Mouse (Mus musculus): ENCODE measurements around the gene Zfp433. TPM values are rescaled to one million over a fixed set of nuclear protein-coding genes. Genes with fewer than 3 reads are reported as not detected.
"Not testable (repeated sequence)": the region's sequence is repeated elsewhere in the genome, so short reads cannot be mapped to it uniquely, and the experiment has no call there.

The Zfp433 gene
- total RNA-seq (2022), result 10 to 100 TPM in 3 of 4 experiments, 1 to 10 TPM in 1; 9.1 to 14.3 (median 11.6) TPM

DNA sequence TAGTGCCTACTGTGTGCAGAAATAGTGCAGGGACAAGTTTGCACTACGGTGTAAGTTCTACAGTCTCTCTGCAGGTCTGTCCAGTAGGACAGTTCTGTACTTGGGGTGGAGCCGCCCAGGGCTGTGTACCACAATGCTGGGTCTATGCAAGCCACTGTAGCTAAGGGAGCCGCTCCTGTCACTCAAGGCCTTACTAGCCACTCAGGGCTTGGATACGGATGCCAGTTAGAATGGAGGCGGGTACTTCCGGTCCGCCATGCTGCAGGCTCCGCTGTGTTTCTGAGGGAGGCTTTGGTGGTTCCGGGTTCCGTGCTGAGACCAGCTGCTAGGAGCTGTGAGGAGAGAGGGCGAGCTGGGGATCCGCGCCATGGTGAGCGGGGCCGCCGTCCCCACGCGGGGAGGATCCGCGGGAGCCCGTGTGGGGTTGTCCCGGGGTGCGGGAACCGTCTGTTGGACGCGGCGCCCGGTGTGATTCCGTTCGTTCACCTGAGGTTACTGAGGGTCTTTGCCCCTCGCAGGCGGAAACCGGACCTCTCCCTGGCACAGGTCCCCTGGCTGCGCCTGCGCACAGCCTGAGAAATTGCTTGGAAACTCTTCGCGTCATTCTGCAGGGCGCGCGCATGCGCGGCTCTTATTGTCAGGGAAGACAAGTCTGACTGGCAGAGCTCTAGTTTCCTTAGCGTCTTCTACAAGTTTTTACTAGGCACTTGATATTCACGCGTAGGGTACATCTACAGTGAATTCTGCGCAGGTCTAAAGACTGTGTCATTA is at the start of gene Zfp433:
Zfp433 (plus strand) TSS at position 295 of the 771 bp plus-strand sequence.
- not testable (repeated sequence) for DNase-seq (ENCODE audit: low spot score in 2 of 2)

DNA sequence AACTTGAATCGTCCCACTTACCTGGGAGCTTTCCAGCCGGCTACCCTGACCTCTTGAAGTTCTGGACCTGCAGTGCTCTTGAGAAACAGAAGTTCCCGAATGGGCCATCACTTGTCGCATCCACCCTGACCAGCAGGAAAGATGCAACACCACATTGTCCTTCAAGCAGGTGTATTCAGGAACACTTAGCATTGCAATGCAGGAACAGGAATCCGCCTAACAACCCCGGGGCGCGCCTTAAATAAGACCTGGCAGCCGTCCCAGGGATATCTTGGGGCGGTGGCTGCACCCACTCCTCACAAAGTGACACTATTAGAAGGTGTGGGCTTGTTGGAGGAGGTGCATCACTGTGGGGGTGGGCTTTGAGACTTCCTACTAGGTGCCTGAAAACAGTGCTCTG is 49.4 kb upstream of the Zfp433 start:
- no peak for DNase-seq (ENCODE audit: low spot score in 2 of 2)

DNA sequence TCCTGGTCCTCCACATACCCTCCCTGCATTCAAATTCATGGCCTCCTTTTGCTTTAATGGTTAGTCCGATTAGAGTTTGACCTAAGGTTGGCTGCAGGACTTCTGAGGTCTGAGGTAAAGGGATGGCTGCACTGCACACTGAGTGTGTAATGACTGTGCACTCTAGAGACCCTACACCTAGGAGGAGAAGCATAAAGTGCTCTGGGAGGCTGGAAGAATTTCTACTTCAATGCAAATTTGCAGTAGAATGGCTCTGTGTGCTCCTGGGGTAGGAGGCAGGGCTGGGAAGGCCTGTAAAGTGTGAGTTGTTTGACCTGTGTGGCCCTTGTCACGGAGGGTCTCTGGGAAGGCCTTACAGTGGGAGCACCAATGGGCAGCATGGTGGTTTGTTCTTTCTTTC is 48.5 kb upstream of the Zfp433 start:
- no peak for DNase-seq (ENCODE audit: low spot score in 2 of 2)

DNA sequence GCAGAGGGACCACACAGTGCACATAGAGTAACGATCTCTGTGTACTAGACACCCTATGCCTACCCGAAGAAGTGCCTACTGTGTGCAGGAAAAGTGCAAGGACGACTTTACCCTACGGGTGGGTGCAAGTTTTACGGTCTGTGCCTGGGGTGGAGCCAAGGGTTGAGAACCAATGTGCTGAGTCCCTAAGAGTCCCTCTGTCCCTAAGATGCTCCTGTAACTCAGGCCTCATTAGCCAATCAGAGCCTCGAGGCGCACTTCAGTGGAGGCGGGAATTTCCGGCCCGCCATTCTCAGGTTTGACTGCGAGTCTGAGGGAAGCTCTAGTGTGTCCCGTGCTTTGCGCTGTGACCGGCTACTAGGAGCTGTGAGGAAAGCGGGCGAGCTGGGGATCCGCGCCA is 17.5 kb upstream of the Zfp433 start:
- DNase-seq (ENCODE audit: low spot score in 2 of 2), result not testable (repeated sequence)

DNA sequence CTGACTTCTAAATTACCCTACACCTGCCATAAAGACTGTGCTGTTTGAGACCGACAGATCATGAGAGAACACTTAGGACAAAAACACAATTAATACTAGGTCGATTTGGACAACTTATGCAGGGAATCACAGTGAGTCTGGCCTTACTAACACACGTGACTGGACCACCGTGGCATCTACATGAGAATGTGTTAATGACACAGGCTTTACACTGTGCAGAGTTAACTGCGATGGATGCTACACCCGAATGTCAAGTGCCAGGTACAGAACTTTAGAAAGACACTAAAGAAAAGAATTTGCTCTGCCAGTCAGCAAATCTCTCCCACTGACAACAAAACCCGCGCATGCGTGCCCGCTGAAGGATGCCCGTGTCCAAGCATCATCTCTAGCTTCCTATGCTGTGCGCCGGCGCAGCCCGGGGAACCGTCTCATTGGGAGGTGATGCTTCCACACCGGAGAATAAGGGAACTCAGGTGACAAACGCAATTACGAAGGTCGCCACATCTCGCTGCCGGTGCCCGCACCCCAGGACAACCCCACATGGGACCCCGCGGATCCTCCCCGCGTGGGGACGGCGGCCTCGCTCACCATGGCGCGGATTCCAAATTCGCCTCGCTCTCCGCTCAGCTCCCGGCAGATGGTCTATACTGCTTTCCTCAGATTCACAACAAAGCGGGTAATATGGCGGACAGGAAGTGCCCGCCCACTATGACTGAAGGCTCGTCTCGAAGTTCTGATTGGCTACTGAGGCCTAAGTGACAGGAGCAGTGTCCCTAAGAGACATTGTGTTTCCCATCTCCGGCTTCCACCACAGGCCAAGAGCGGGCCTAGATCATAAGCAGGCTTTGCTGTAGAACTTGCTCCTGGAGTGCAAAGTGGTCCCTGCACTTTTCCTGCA is 66.1 kb downstream of the Zfp433 start, which contains the start of gene Gm3055:
Gm3055 (minus strand) TSS at position 656 of the 898 bp plus-strand sequence.
- not testable (repeated sequence) for DNase-seq (ENCODE audit: low spot score in 2 of 2)

GRCm38 (mm10) chr10:81771404-81771777 is 66.8 kb downstream of the Zfp433 start:
- not testable (repeated sequence) for DNase-seq (ENCODE audit: low spot score in 2 of 2)

Other genes starting within 250 kb of the Zfp433 start
- 10 to 100 TPM; 83.3 to 98.1 (median 85.4) TPM for gene Nfic, start 249.2 kb upstream of the Zfp433 start, total RNA-seq (2022)
- gene Celf5, start 222.1 kb upstream of the Zfp433 start, total RNA-seq (2022), result 100 to 1,000 TPM; 229 to 265 (median 242) TPM
- 10 to 100 TPM; 70.9 to 91.6 (median 73.7) TPM for gene Ncln, start 208.4 kb upstream of the Zfp433 start, total RNA-seq (2022)
- gene S1pr4, start 204.7 kb upstream of the Zfp433 start, total RNA-seq (2022), result 1 to 10 TPM in 2 of 4 experiments, under 1 TPM in 2; 0.41 to 1.2 (median 0.89) TPM
- 1 to 10 TPM; 3.4 to 6.1 (median 5.3) TPM for gene Gna15, start 180.6 kb upstream of the Zfp433 start, total RNA-seq (2022)
- gene Gna11, start 159.6 kb upstream of the Zfp433 start, total RNA-seq (2022), result 100 to 1,000 TPM in 3 of 4 experiments, 10 to 100 TPM in 1; 99.3 to 110 (median 101) TPM
- gene Aes, start 145.3 kb upstream of the Zfp433 start, total RNA-seq (2022), result 100 to 1,000 TPM; 719 to 760 (median 743) TPM
- gene Tle2, start 130.3 kb upstream of the Zfp433 start, total RNA-seq (2022), result 10 to 100 TPM; 36.2 to 42.3 (median 39.2) TPM
- 10 to 100 TPM; 10.3 to 17.2 (median 14.0) TPM for gene Tle6, start 103.8 kb upstream of the Zfp433 start, total RNA-seq (2022)
- gene BC025920, start 98.6 kb upstream of the Zfp433 start, total RNA-seq (2022), result 1 to 10 TPM; 3.3 to 5.4 (median 3.9) TPM
- gene Sirt6, start 77.0 kb upstream of the Zfp433 start, total RNA-seq (2022), result 10 to 100 TPM; 21.8 to 27.9 (median 25.2) TPM
- 10 to 100 TPM; 39.7 to 47.9 (median 43.1) TPM for gene Ankrd24, start 76.3 kb upstream of the Zfp433 start, total RNA-seq (2022)
- 1 to 10 TPM; 2.7 to 5.4 (median 3.3) TPM for gene Gm10778, start 55.8 kb upstream of the Zfp433 start, total RNA-seq (2022)
- 10 to 100 TPM in 2 of 4 experiments, 1 to 10 TPM in 2; 7.0 to 11.3 (median 9.8) TPM for gene Gm3055, start 66.3 kb downstream of the Zfp433 start, total RNA-seq (2022)
- gene Gm4767, start 107.4 kb downstream of the Zfp433 start, total RNA-seq (2022), result 1 to 10 TPM; 3.8 to 5.0 (median 4.4) TPM
- 1 to 10 TPM; 2.8 to 3.3 (median 3.2) TPM for gene Gm32687, start 159.1 kb downstream of the Zfp433 start, total RNA-seq (2022)
- gene Zfp781, start 225.7 kb downstream of the Zfp433 start, total RNA-seq (2022), result 1 to 10 TPM; 3.2 to 4.7 (median 4.7) TPM

Data from left cerebral cortex, adult 8-10 months (tissue).